ENCODE assay signal across 8 mouse cellular contexts in genomic region chr5:114738707-114739241, GRCm38 (mm10). TPM values are rescaled to one million over a fixed set of nuclear protein-coding genes. Genes with fewer than 3 reads are reported as not detected.
DNase-seq lines count a peak whose midpoint lies in the region; ATAC-seq and TF ChIP-seq lines count a peak whose summit lies in the region.

No protein-coding gene starts in this region.

- H3K9me3 ChIP-seq in heart, embryonic 10.5 days = no peaks in the 10 kb centered on the region
- H3K9me3 ChIP-seq in liver, embryonic 11.5 days (ENCODE audit: control insufficient read depth, low read length) = no peaks in the 10 kb centered on the region
- H3K9me3 ChIP-seq in midbrain, embryonic 11.5 days (ENCODE audit: control insufficient read depth, low read length) = no peaks in the 10 kb centered on the region
- no peaks in the 10 kb centered on the region for H3K9me3 ChIP-seq in forebrain, embryonic 11.5 days (ENCODE audit: control insufficient read depth, low read length)

- peaks cover 52% of the 10 kb centered on the region for H3K4me1 ChIP-seq in cerebellum, adult 2 months (ENCODE audit: control insufficient read depth, insufficient read depth, low read length)
- peaks cover 15% of the 10 kb centered on the region; the same call in 1 of the 2 replicates for H3K4me1 ChIP-seq in heart, embryonic 10.5 days
- no peaks in the 10 kb centered on the region; the same call in 1 of the 2 replicates for H3K4me1 ChIP-seq in liver, embryonic 11.5 days (replicated peaks; ENCODE audit: control insufficient read depth, insufficient read depth, low read length)
- H3K4me1 ChIP-seq in midbrain, embryonic 11.5 days (ENCODE audit: control insufficient read depth, insufficient read depth, low read length) = no peaks in the 10 kb centered on the region
- no peaks in the 10 kb centered on the region for H3K4me1 ChIP-seq in forebrain, embryonic 11.5 days (replicated peaks; ENCODE audit: control insufficient read depth, insufficient read depth, low read length)

- peak; percentile 15; the same call in 1 of the 2 replicates for ATAC-seq in liver, embryonic 11.5 days (replicated peaks; ENCODE audit: low FRiP score)
- ATAC-seq in midbrain, embryonic 11.5 days (ENCODE audit: low FRiP score) = no peak
- ATAC-seq in forebrain, embryonic 11.5 days (replicated peaks; ENCODE audit: low FRiP score) = no peak

- no peaks in the 10 kb centered on the region for H3K27me3 ChIP-seq in cerebellum, adult 2 months (ENCODE audit: control insufficient read depth, insufficient read depth, low read length)
- no peaks in the 10 kb centered on the region for H3K27me3 ChIP-seq in heart, embryonic 10.5 days (ENCODE audit: insufficient read depth, poor library complexity, severe bottlenecking)
- no peaks in the 10 kb centered on the region for H3K27me3 ChIP-seq in liver, embryonic 11.5 days (replicated peaks; ENCODE audit: control insufficient read depth, insufficient read depth, low read length)
- no peaks in the 10 kb centered on the region for H3K27me3 ChIP-seq in midbrain, embryonic 11.5 days (ENCODE audit: control insufficient read depth, insufficient read depth, low read length)
- H3K27me3 ChIP-seq in forebrain, embryonic 11.5 days (ENCODE audit: control insufficient read depth, insufficient read depth, low read length) = no peaks in the 10 kb centered on the region

- H3K4me2 ChIP-seq in liver, embryonic 11.5 days = no peak overlapping the region
- H3K4me2 ChIP-seq in midbrain, embryonic 11.5 days = no peak overlapping the region
- no peak overlapping the region for H3K4me2 ChIP-seq in forebrain, embryonic 11.5 days (ENCODE audit: low read depth, low read length, severe bottlenecking)

- peaks cover 88% of the 10 kb centered on the region for H3K36me3 ChIP-seq in heart, embryonic 10.5 days
- H3K36me3 ChIP-seq in liver, embryonic 11.5 days (ENCODE audit: control insufficient read depth, insufficient read depth, low read length) = peaks cover 38% of the 10 kb centered on the region
- peaks cover 26% of the 10 kb centered on the region for H3K36me3 ChIP-seq in midbrain, embryonic 11.5 days (ENCODE audit: control insufficient read depth, insufficient read depth, low read length)
- peaks cover 3% of the 10 kb centered on the region; the same call in 1 of the 2 replicates for H3K36me3 ChIP-seq in forebrain, embryonic 11.5 days (ENCODE audit: control insufficient read depth, insufficient read depth, low read length)

- no peak overlapping the region for H3K9ac ChIP-seq in liver, embryonic 11.5 days (ENCODE audit: low read depth, low read length)
- no peak overlapping the region for H3K9ac ChIP-seq in midbrain, embryonic 11.5 days (ENCODE audit: low read length)
- no peak overlapping the region for H3K9ac ChIP-seq in forebrain, embryonic 11.5 days (ENCODE audit: low read length)

- H3K27ac ChIP-seq in cerebellum, adult 2 months (ENCODE audit: insufficient read depth, low read length) = peak overlapping the region; percentile 88
- 0 out of 2 replicates have a peak overlapping the region, but pooled peaks have one; percentile 7 for H3K27ac ChIP-seq in heart, embryonic 10.5 days
- H3K27ac ChIP-seq in liver, embryonic 11.5 days (ENCODE audit: low read depth, low read length) = no peak overlapping the region
- no peak overlapping the region for H3K27ac ChIP-seq in midbrain, embryonic 11.5 days (ENCODE audit: low read depth, low read length)
- no peak overlapping the region for H3K27ac ChIP-seq in forebrain, embryonic 11.5 days (ENCODE audit: low read depth, low read length)

- peak; percentile 72 for DNase-seq in adipocyte (ENCODE audit: low spot score)
- peak; percentile 69 to 72 for DNase-seq in cerebellum, adult 2 months
- DNase-seq in heart, embryonic 10.5 days (ENCODE audit: low spot score) = no peak
- no peak for DNase-seq in liver, embryonic 11.5 days (ENCODE audit: low spot score)
- no peak for DNase-seq in ovary, postnatal 36 days (ENCODE audit: low spot score)
- DNase-seq in spleen, postnatal 4 days (ENCODE audit: low spot score in 2 of 2) = no peak
- DNase-seq in midbrain, embryonic 11.5 days (ENCODE audit: low spot score, missing footprints) = no peak
- no peak for DNase-seq in forebrain, embryonic 11.5 days (ENCODE audit: low spot score)

- no peak overlapping the region for H3K4me3 ChIP-seq in cerebellum, adult 2 months (replicated peaks; ENCODE audit: insufficient read depth, low read depth, low read length)
- no peak overlapping the region for H3K4me3 ChIP-seq in heart, embryonic 10.5 days
- no peak overlapping the region for H3K4me3 ChIP-seq in liver, embryonic 11.5 days (ENCODE audit: low read depth, low read length)
- H3K4me3 ChIP-seq in midbrain, embryonic 11.5 days (ENCODE audit: low read depth, low read length) = no peak overlapping the region
- H3K4me3 ChIP-seq in forebrain, embryonic 11.5 days (ENCODE audit: low read depth, low read length) = no peak overlapping the region

- TF ChIP-seq CTCF in cerebellum, adult 2 months (IDR thresholded peaks at IDR 0.05; ENCODE audit: borderline replicate concordance, insufficient read depth, low read depth, low read length) = no peak

- WGBS in cerebellum, adult 2 months = 8% methylated on average over 12 of the region's 12 CpGs
- WGBS in heart, embryonic 10.5 days = 79% methylated on average over 12 of the region's 12 CpGs
- 83% methylated on average over 12 of the region's 12 CpGs for WGBS in liver, embryonic 11.5 days
- 92% methylated on average over 12 of the region's 12 CpGs for WGBS in midbrain, embryonic 11.5 days
- WGBS in forebrain, embryonic 11.5 days = 87% methylated on average over 12 of the region's 12 CpGs

- no peak for TF ChIP-seq POLR2A in cerebellum, adult 2 months (IDR thresholded peaks at IDR 0.05; ENCODE audit: borderline replicate concordance, insufficient read depth, low read length)

RNA-seq across cellular contexts. Expression of gene Tchp, which starts 31.2 kb away (rescaled TPM):
- polyA plus RNA-seq in cerebellum, adult 2 months (2012; rRNA removed) = 33.9 and 35.5 TPM in 2 replicates
- polyA plus RNA-seq in heart, embryonic 10.5 days (2016; fragmentation: Nextera tagmentation; extraction: Ambion mirVana) = 8.8 and 11.4 TPM in 2 replicates
- 7.9 and 11.4 TPM in 2 replicates for polyA plus RNA-seq in liver, embryonic 11.5 days (2014; fragmentation: Nextera tagmentation; extraction: Ambion mirVana)
- polyA plus RNA-seq in midbrain, embryonic 11.5 days (2014; fragmentation: Nextera tagmentation; extraction: Ambion mirVana) = 13.7 and 17.4 TPM in 2 replicates
- 19.7 and 22.2 TPM in 2 replicates for polyA plus RNA-seq in forebrain, embryonic 11.5 days (2014; fragmentation: Nextera tagmentation; extraction: Ambion mirVana)

RNA-seq across cellular contexts. Expression of gene Ankrd13a, which starts 35.7 kb away (rescaled TPM):
- polyA plus RNA-seq in cerebellum, adult 2 months (2012; rRNA removed) = 61.6 and 62.1 TPM in 2 replicates
- 37.5 and 41.2 TPM in 2 replicates for polyA plus RNA-seq in heart, embryonic 10.5 days (2016; fragmentation: Nextera tagmentation; extraction: Ambion mirVana)
- 81.2 and 96.5 TPM in 2 replicates for polyA plus RNA-seq in liver, embryonic 11.5 days (2014; fragmentation: Nextera tagmentation; extraction: Ambion mirVana)
- polyA plus RNA-seq in midbrain, embryonic 11.5 days (2014; fragmentation: Nextera tagmentation; extraction: Ambion mirVana) = 64.7 and 71.9 TPM in 2 replicates
- 61.8 and 71.8 TPM in 2 replicates for polyA plus RNA-seq in forebrain, embryonic 11.5 days (2014; fragmentation: Nextera tagmentation; extraction: Ambion mirVana)

RNA-seq across cellular contexts. Expression of gene Git2, which starts 36.5 kb away (rescaled TPM):
- polyA plus RNA-seq in cerebellum, adult 2 months (2012; rRNA removed) = 96.5 and 107 TPM in 2 replicates
- 31.6 and 33.0 TPM in 2 replicates for polyA plus RNA-seq in heart, embryonic 10.5 days (2016; fragmentation: Nextera tagmentation; extraction: Ambion mirVana)
- polyA plus RNA-seq in liver, embryonic 11.5 days (2014; fragmentation: Nextera tagmentation; extraction: Ambion mirVana) = 37.5 and 46.1 TPM in 2 replicates
- polyA plus RNA-seq in midbrain, embryonic 11.5 days (2014; fragmentation: Nextera tagmentation; extraction: Ambion mirVana) = 29.5 and 30.0 TPM in 2 replicates
- polyA plus RNA-seq in forebrain, embryonic 11.5 days (2014; fragmentation: Nextera tagmentation; extraction: Ambion mirVana) = 39.3 and 41.5 TPM in 2 replicates

RNA-seq across cellular contexts. Expression of gene Gltp, which starts 48.0 kb away (rescaled TPM):
- 79.3 and 87.5 TPM in 2 replicates for polyA plus RNA-seq in cerebellum, adult 2 months (2012; rRNA removed)
- polyA plus RNA-seq in heart, embryonic 10.5 days (2016; fragmentation: Nextera tagmentation; extraction: Ambion mirVana) = 65.8 and 71.8 TPM in 2 replicates
- 51.3 and 53.4 TPM in 2 replicates for polyA plus RNA-seq in liver, embryonic 11.5 days (2014; fragmentation: Nextera tagmentation; extraction: Ambion mirVana)
- polyA plus RNA-seq in midbrain, embryonic 11.5 days (2014; fragmentation: Nextera tagmentation; extraction: Ambion mirVana) = 63.8 and 67.1 TPM in 2 replicates
- polyA plus RNA-seq in forebrain, embryonic 11.5 days (2014; fragmentation: Nextera tagmentation; extraction: Ambion mirVana) = 78.3 and 81.9 TPM in 2 replicates

Comparison
In these comparisons a context has a peak if more than half of its experiments do, and no peak if none do; other contexts are left out.
1. DNase-seq: peak in adipocyte (single experiment) and cerebellum, adult 2 months (2 of 2); none in heart, embryonic 10.5 days (single experiment), liver, embryonic 11.5 days (single experiment), ovary, postnatal 36 days (single experiment), spleen, postnatal 4 days (0 of 2), midbrain, embryonic 11.5 days (single experiment) and forebrain, embryonic 11.5 days (single experiment).
2. H3K27ac ChIP-seq: peak in cerebellum, adult 2 months (single experiment) and heart, embryonic 10.5 days (single experiment); none in liver, embryonic 11.5 days (single experiment), midbrain, embryonic 11.5 days (single experiment) and forebrain, embryonic 11.5 days (single experiment).